Mouse (Mus musculus) hindbrain, embryonic 14.5 days (tissue): ENCODE results near the gene Arhgef3. TPM values are rescaled to one million over a fixed set of nuclear protein-coding genes. Genes with fewer than 3 reads are reported as not detected.
"Not testable (repeated sequence)": the region's sequence is repeated elsewhere in the genome, so short reads cannot be mapped to it uniquely, and the experiment has no call there.

Experiments
- ATAC-seq: fragments of 200-750 bp; cut with Nextera tagmentation; 2 replicates; pipeline ENCODE4 v1.8.0; 2017; ENCODE audit warnings: moderate number of reproducible peaks, mild to moderate bottlenecking, moderate TSS enrichment, moderate library complexity; ENCODE audit not compliant: low FRiP score
- DNase-seq: peaks from one replicate; pipeline ENCODE4 v3.0.0-alpha.2; 2015; ENCODE audit warnings: low spot score
- H3K27ac ChIP-seq: fragments of 300-500 bp; sonication (generic); 2 replicates; pipeline ENCODE4 v1.5.1; 2014; ENCODE audit warnings: mild to moderate bottlenecking, moderate library complexity
- H3K27me3 ChIP-seq: fragments of 300-500 bp; sonication (generic); 2 replicates; pipeline ENCODE4 v1.6.1; 2014; ENCODE audit warnings: mild to moderate bottlenecking, low read length, mixed read lengths; ENCODE audit not compliant: control insufficient read depth, insufficient read depth
- H3K36me3 ChIP-seq: fragments of 300-500 bp; sonication (generic); replicated peaks from 2 replicates; pipeline ENCODE4 v1.6.1; 2014; ENCODE audit not compliant: control insufficient read depth, insufficient read depth
- H3K4me1 ChIP-seq: fragments of 300-500 bp; sonication (generic); replicated peaks from 2 replicates; pipeline ENCODE4 v1.6.1; 2014; ENCODE audit warnings: antibody characterized with exemption, low read length, mixed read lengths; ENCODE audit not compliant: control insufficient read depth, insufficient read depth
- H3K4me2 ChIP-seq: fragments of 300-500 bp; sonication (generic); replicated peaks from 2 replicates; pipeline ENCODE4 v1.6.1; 2014; ENCODE audit warnings: mild to moderate bottlenecking, moderate library complexity
- H3K4me3 ChIP-seq: fragments of 300-500 bp; sonication (generic); replicated peaks from 2 replicates; pipeline ENCODE4 v1.5.1; 2014; ENCODE audit warnings: mild to moderate bottlenecking, low read length
- H3K9ac ChIP-seq: fragments of 300-500 bp; sonication (generic); 2 replicates; pipeline ENCODE4 v1.6.1; 2014
- H3K9me3 ChIP-seq: fragments of 300-500 bp; sonication (generic); 2 replicates; pipeline ENCODE4 v1.6.1; 2016; ENCODE audit warnings: low read length; ENCODE audit not compliant: control insufficient read depth
- WGBS: fragments of 180-500 bp; shearing (Covaris S2); extraction: QIAGEN DNeasy Blood & Tissue Kit; methylation state at CpG from one replicate; pipeline ENCODE4 v1.1.7; 2014; 5-methylcytosine and 5-hydroxymethylcytosine counted together
- polyA plus RNA-seq: library from polyadenylated mRNA; unstranded; fragments of >200 nt; fragmentation: Nextera tagmentation; extraction: Ambion mirVana; gene quantifications from 2 replicates; pipeline ENCODE4 v1.2.1, GENCODE M21; 2014

Gene Arhgef3
- polyA plus RNA-seq, 1 experiment from 2014 or later = 11.8 TPM

GRCm38 (mm10) chr14:27237522-27238187 is 123.0 kb downstream of the Arhgef3 start:
- H3K4me2 ChIP-seq = no peak overlapping the region
- ATAC-seq = no peak

GRCm38 (mm10) chr14:27238600-27239118 is 124.0 kb downstream of the Arhgef3 start:
- Histone ChIP-seq H3K4me2 (no peak overlapping the region), H3K9me3 (no peaks in the 10 kb centered on the region), H3K4me1 (no peaks in the 10 kb centered on the region; the same call in 1 of the 2 replicates), H3K27me3 (no peaks in the 10 kb centered on the region), H3K9ac (no peak overlapping the region), H3K36me3 (no peaks in the 10 kb centered on the region), H3K4me3 (no peak overlapping the region), H3K27ac (no peak overlapping the region)
- WGBS = 91% methylated on average over 8 of the region's 8 CpGs
- DNase-seq (no peak), ATAC-seq (no peak)

More at GRCm38 (mm10) chr14:27237522-27238187, 123.0 kb downstream of the Arhgef3 start:
- Histone ChIP-seq H3K27ac (no peak overlapping the region), H3K27me3 (no peaks in the 10 kb centered on the region), H3K9me3 (no peaks in the 10 kb centered on the region), H3K4me3 (no peak overlapping the region), H3K9ac (no peak overlapping the region), H3K4me1 (no peaks in the 10 kb centered on the region; the same call in 1 of the 2 replicates), H3K36me3 (no peaks in the 10 kb centered on the region)
- WGBS = 62% methylated on average over 12 of the region's 12 CpGs
- DNase-seq = no peak

- H3K27ac ChIP-seq = no peak overlapping the region
- DNase-seq = no peak
- ATAC-seq = no peak
- no peaks in the 10 kb centered on the region; the same call in 1 of the 2 replicates for H3K4me1 ChIP-seq
- H3K4me2 ChIP-seq = no peak overlapping the region
- WGBS = 90% methylated on average over 3 of the region's 3 CpGs
- no peaks in the 10 kb centered on the region for H3K36me3 ChIP-seq
- H3K9ac ChIP-seq = no peak overlapping the region
- no peaks in the 10 kb centered on the region for H3K27me3 ChIP-seq
- no peak overlapping the region for H3K4me3 ChIP-seq
- no peaks in the 10 kb centered on the region for H3K9me3 ChIP-seq
Measured at GRCm38 (mm10) chr14:27239551-27240091, 124.9 kb downstream of the Arhgef3 start.

- DNase-seq (no peak), ATAC-seq (no peak)
- no peaks in the 10 kb centered on the region for H3K36me3 ChIP-seq
- no peak overlapping the region for H3K9ac ChIP-seq
- H3K27ac ChIP-seq = no peak overlapping the region
- H3K4me3 ChIP-seq = no peak overlapping the region
- WGBS = 90% methylated on average over 8 of the region's 8 CpGs
- no peaks in the 10 kb centered on the region for H3K4me1 ChIP-seq
- no peak overlapping the region for H3K4me2 ChIP-seq
- H3K27me3 ChIP-seq = no peaks in the 10 kb centered on the region
- no peaks in the 10 kb centered on the region for H3K9me3 ChIP-seq
Measured at GRCm38 (mm10) chr14:27242253-27242652, 127.6 kb downstream of the Arhgef3 start.

GRCm38 (mm10) chr14:27242769-27243168 is 128.1 kb downstream of the Arhgef3 start:
- 87% methylated on average over 2 of the region's 2 CpGs for WGBS
- Histone ChIP-seq H3K4me2 (no peak overlapping the region), H3K4me3 (no peak overlapping the region), H3K4me1 (no peaks in the 10 kb centered on the region), H3K9ac (no peak overlapping the region), H3K9me3 (no peaks in the 10 kb centered on the region), H3K27ac (no peak overlapping the region), H3K27me3 (no peaks in the 10 kb centered on the region), H3K36me3 (no peaks in the 10 kb centered on the region)
- ATAC-seq (no peak), DNase-seq (no peak)

GRCm38 (mm10) chr14:27243585-27243984 is 128.9 kb downstream of the Arhgef3 start:
- WGBS = 81% methylated on average over 5 of the region's 5 CpGs

GRCm38 (mm10) chr14:27244898-27245297 is 130.2 kb downstream of the Arhgef3 start:
- ATAC-seq (no peak), DNase-seq (no peak)
- Histone ChIP-seq H3K27me3 (no peaks in the 10 kb centered on the region), H3K4me1 (no peaks in the 10 kb centered on the region), H3K36me3 (no peaks in the 10 kb centered on the region), H3K4me2 (no peak overlapping the region), H3K9ac (no peak overlapping the region), H3K9me3 (no peaks in the 10 kb centered on the region), H3K27ac (no peak overlapping the region), H3K4me3 (no peak overlapping the region)
- WGBS = 79% methylated on average over 3 of the region's 3 CpGs

More at GRCm38 (mm10) chr14:27243585-27243984, 128.9 kb downstream of the Arhgef3 start:
- no peak overlapping the region for H3K9ac ChIP-seq
- no peak overlapping the region for H3K27ac ChIP-seq
- no peak overlapping the region for H3K4me3 ChIP-seq
- no peak overlapping the region for H3K4me2 ChIP-seq
- ATAC-seq (no peak), DNase-seq (no peak)
- no peaks in the 10 kb centered on the region for H3K4me1 ChIP-seq
- no peaks in the 10 kb centered on the region for H3K27me3 ChIP-seq
- no peaks in the 10 kb centered on the region for H3K9me3 ChIP-seq
- H3K36me3 ChIP-seq = no peaks in the 10 kb centered on the region

- Histone ChIP-seq H3K27me3 (no peaks in the 10 kb centered on the region), H3K27ac (no peak overlapping the region), H3K36me3 (no peaks in the 10 kb centered on the region), H3K4me1 (no peaks in the 10 kb centered on the region), H3K4me2 (no peak overlapping the region), H3K9ac (no peak overlapping the region), H3K4me3 (no peak overlapping the region), H3K9me3 (no peaks in the 10 kb centered on the region)
- 86% methylated on average over 5 of the region's 5 CpGs for WGBS
- ATAC-seq = no peak
- DNase-seq = no peak
Measured at GRCm38 (mm10) chr14:27246424-27246823, 131.7 kb downstream of the Arhgef3 start.

GRCm38 (mm10) chr14:27246948-27247347 is 132.2 kb downstream of the Arhgef3 start:
- whole genome bisulfite sequencing = 93% methylated on average over 10 of the region's 10 CpGs
- H3K4me3 ChIP-seq, H3K27ac ChIP-seq, H3K4me1 ChIP-seq, H3K9ac ChIP-seq, H3K27me3 ChIP-seq, H3K4me2 ChIP-seq, H3K36me3 ChIP-seq, DNase-seq, ATAC-seq, H3K9me3 ChIP-seq: not testable (repeated sequence)
